Mouse (Mus musculus): ENCODE results near the gene Lgals2.

DNA sequence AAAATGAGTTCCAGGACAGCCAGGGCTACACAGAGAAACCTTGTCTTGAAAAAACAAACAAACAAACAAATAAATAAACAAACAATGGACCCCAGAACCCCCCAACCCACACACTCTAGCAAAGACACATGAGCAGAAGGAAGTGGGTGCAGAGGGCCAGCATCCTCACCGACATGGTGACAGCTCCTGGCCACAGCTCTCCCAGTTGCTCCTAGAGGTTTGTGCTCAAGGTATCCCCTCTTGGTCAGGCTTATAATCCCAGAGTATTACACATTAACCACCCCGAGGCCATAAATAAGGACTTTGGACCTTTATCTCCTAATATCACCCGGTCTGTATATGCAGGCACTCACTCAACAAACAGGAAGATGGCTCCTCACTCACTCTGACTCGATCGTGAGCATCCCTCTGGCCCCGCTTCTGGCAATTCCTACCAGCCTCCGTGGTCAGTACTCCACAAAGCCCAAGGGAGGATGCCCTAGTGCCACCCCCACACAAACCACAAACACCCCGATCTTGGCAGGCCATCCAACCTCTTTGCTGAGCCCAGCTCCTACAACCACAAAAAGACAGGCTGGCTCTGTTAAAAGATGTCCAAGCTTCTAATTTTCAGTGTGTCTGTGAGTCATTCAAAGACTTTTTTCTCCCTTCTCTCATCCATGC, at the start of gene Lgals2:
- TF ChIP-seq GATA1 (IDR thresholded peaks at IDR 0.05; ENCODE audit: borderline replicate concordance, low read length): no peak
- TF ChIP-seq FLI1 (IDR thresholded peaks at IDR 0.05; ENCODE audit: low read length): no peak
